Mouse (Mus musculus) gastrocnemius, postnatal 14 days (tissue): Measurements from ENCODE around the gene Natd1. TPM values are rescaled to one million over a fixed set of nuclear protein-coding genes. Genes with fewer than 3 reads are reported as not detected.
"Not testable (repeated sequence)": the region's sequence is repeated elsewhere in the genome, so short reads cannot be mapped to it uniquely, and the experiment has no call there.

Source experiments
- DNase-seq: peaks from one replicate; pipeline ENCODE4 v3.0.0; 2021; ENCODE audit warnings: mixed read lengths
- intact Hi-C: fragments of 180-260 bp; cut with DNase I; formaldehyde crosslinking; loops from one replicate; pipeline ENCODE4 v1.15.1; 2025; ENCODE audit warnings: low total_unique reads
- total RNA-seq, 2 experiments: library from RNA; stranded (reverse); gene quantifications; 2 replicates each; pipeline ENCODE4 v1.2.3; 2021

Gene Natd1
- total RNA-seq, 2 experiments from 2014 or later, result 10.6 to 11.9 TPM

GRCm38 (mm10) chr11:60903661-60904061 is 10.9 kb downstream of the Natd1 start:
- intact Hi-C loops, result no loop called here
- DNase-seq, result no peak

- intact Hi-C loops, result no loop called here
- no peak for DNase-seq
These were observed 12.1 kb downstream of the Natd1 start for GRCm38 (mm10) chr11:60902486-60902885.

GRCm38 (mm10) chr11:60902001-60902400 is 12.5 kb downstream of the Natd1 start:
- DNase-seq, result no peak
- intact Hi-C loops, result no loop called here

GRCm38 (mm10) chr11:60895915-60896314 is 18.6 kb downstream of the Natd1 start:
- intact Hi-C loops, result no loop called here
- DNase-seq, result no peak

- intact Hi-C loops, result no loop called here
- DNase-seq, result no peak
These were observed 23.8 kb downstream of the Natd1 start for GRCm38 (mm10) chr11:60890744-60891143.

- DNase-seq, result no peak
- intact Hi-C loops, result no loop called here
These were observed 24.3 kb downstream of the Natd1 start for GRCm38 (mm10) chr11:60890286-60890685.

- intact Hi-C loops, result no loop called here
- DNase-seq, result no peak
These were observed 24.7 kb downstream of the Natd1 start for GRCm38 (mm10) chr11:60889861-60890260.

GRCm38 (mm10) chr11:60886986-60887385 is 27.6 kb downstream of the Natd1 start:
- intact Hi-C loops, DNase-seq: not testable (repeated sequence)

GRCm38 (mm10) chr11:60882386-60882785 is 32.2 kb downstream of the Natd1 start:
- DNase-seq, result no peak
- intact Hi-C loops, result no loop called here

- DNase-seq, result no peak
- intact Hi-C loops, result no loop called here
These were observed 34.0 kb downstream of the Natd1 start for GRCm38 (mm10) chr11:60880559-60880958.

- intact Hi-C loops, result no loop called here
- peak; percentile 44 for DNase-seq
These were observed 35.1 kb downstream of the Natd1 start for GRCm38 (mm10) chr11:60879423-60879822.

- peak; percentile 95 for DNase-seq
- intact Hi-C loops, result no loop called here
These were observed 35.8 kb downstream of the Natd1 start, which contains the start of gene Tmem11 for GRCm38 (mm10) chr11:60878675-60879294. TSS of gene Tmem11 (minus strand) at chr11:60879272.

- intact Hi-C loops, result no loop called here
- DNase-seq, result peak; percentile 65
These were observed 36.4 kb downstream of the Natd1 start for GRCm38 (mm10) chr11:60878056-60878612.

- intact Hi-C loops, result no loop called here
These were observed 41.4 kb downstream of the Natd1 start for GRCm38 (mm10) chr11:60873101-60873500.

GRCm38 (mm10) chr11:60871409-60871808 is 43.1 kb downstream of the Natd1 start:
- no peak for DNase-seq
- intact Hi-C loops, result no loop called here

More at GRCm38 (mm10) chr11:60873101-60873500, 41.4 kb downstream of the Natd1 start:
- DNase-seq, result no peak

GRCm38 (mm10) chr11:60869471-60869870 is 45.1 kb downstream of the Natd1 start:
- intact Hi-C loops, DNase-seq: not testable (repeated sequence)

- intact Hi-C loops, result no loop called here
- DNase-seq, result no peak
These were observed 46.6 kb downstream of the Natd1 start for GRCm38 (mm10) chr11:60867904-60868303.

- DNase-seq, result no peak
- intact Hi-C loops, result no loop called here
These were observed 47.1 kb downstream of the Natd1 start for GRCm38 (mm10) chr11:60867456-60867855.

- no peak for DNase-seq
- intact Hi-C loops, result no loop called here
These were observed 48.5 kb downstream of the Natd1 start for GRCm38 (mm10) chr11:60866021-60866420.

GRCm38 (mm10) chr11:60864916-60865315 is 49.6 kb downstream of the Natd1 start:
- DNase-seq, result no peak
- intact Hi-C loops, result no loop called here

GRCm38 (mm10) chr11:60864166-60864565 is 50.4 kb downstream of the Natd1 start:
- no peak for DNase-seq
- intact Hi-C loops, result no loop called here
